Mouse (Mus musculus): ENCODE results near the gene Ola1.

DNA sequence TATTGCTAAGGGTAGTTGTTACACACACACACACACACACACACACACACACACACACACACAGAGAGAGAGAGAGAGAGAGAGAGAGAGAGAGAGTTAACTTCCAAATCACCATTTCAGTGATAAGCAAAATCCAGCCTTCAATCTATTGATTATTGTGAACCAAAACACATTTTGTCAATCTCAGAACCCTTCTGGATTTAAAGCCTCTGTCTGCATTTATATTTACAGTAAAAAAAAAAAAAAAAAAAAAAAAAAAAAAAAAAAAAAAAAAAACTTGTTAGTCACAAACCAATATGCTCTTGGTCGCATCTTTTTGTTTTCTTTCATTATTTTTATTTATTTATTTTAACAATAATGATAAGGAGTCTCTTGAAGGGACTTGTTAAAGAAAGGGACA is 47.9 kb upstream of the Ola1 start:
- TF ChIP-seq CTCF (IDR thresholded peaks at IDR 0.05; ENCODE audit: low read depth) (no peak), EP300 (IDR thresholded peaks at IDR 0.05; ENCODE audit: low read depth) (no peak)

Data from heart, postnatal 0 days (tissue).